Mouse (Mus musculus) embryonic fibroblast, embryonic 13.5 days (primary cell): ENCODE data around the gene Psme4.

Experiments used
- CTCF ChIP-seq: IDR thresholded peaks from 2 replicates; pipeline ENCODE4 v1.5.1; 2011; ENCODE audit warnings: mild to moderate bottlenecking, control low read depth, low read length, moderate library complexity, borderline replicate concordance; ENCODE audit not compliant: insufficient read depth
- POLR2A ChIP-seq: IDR thresholded peaks from 2 replicates; pipeline ENCODE4 v1.6.1; 2011; ENCODE audit warnings: low read depth, mild to moderate bottlenecking, control low read depth, low read length, moderate library complexity

- no peak for TF ChIP-seq POLR2A
- no peak for TF ChIP-seq CTCF
Observed at GRCm38 (mm10) chr11:30748938-30749337, 22.6 kb upstream of the Psme4 start.
